ENCODE assay signal across 7 mouse cellular contexts in the genomic region with DNA sequence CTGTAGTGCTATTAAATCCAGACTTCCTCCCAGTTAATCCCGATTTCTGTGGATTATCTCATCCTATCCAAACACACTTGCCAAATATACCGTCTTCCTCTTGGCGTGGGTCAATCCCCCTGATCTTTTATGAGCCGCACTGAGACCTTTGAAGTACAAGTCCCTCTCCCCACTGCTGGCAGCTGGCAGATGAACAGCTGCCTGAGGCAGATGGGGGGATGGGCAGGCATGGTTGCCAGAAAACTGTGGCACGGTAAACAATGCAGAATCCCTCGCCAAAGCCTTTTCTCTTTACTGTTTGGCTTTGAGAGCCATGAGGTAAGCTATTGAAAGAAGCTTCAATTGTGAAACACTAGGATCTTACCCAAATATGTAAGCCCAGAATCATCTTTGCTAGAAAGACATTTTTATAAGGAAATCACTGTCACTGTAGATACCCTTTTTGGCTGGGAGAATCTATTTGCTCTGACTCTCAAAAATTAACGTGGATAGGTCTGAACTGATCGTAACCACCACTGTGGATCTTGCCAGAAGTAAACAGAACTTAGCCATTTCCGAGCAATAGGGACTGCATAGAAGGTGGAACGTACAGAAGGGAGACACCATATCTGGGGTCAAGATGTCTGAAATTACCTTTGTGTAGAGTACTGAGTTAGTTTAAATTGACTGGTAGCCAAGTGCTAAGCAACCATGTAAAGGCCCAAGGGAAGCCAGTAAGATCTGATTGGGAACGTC.
A peak's percentile ranks its signal among the peaks of the same experiment; 100 is the strongest.
DNase-seq lines count a peak whose midpoint lies in the region; ATAC-seq and TF ChIP-seq lines count a peak whose summit lies in the region.

No protein-coding gene starts in this region.

- no peak overlapping the region for H3K4me3 ChIP-seq in lung, postnatal 0 days (ENCODE audit: low read depth, low read length)
- H3K4me3 ChIP-seq in lung, adult 2 months (replicated peaks; ENCODE audit: extremely low read depth, low read depth, low read length): no peak overlapping the region
- no peak overlapping the region for H3K4me3 ChIP-seq in embryonic facial prominence, embryonic 11.5 days (ENCODE audit: low read depth, low read length)
- no peak overlapping the region for H3K4me3 ChIP-seq in liver, postnatal 0 days (ENCODE audit: low read depth, low read length)
- H3K4me3 ChIP-seq in stomach, postnatal 0 days (ENCODE audit: low read depth, low read length): no peak overlapping the region

- no peak for TF ChIP-seq POLR2A in lung, adult 2 months (IDR thresholded peaks at IDR 0.05; ENCODE audit: borderline replicate concordance, extremely low read depth, low read depth, low read length)

- ATAC-seq in lung, postnatal 0 days: no peak; the same call in 1 of the 2 replicates
- ATAC-seq in embryonic facial prominence, embryonic 11.5 days (replicated peaks; ENCODE audit: insufficient number of reproducible peaks, low FRiP score, low TSS enrichment, low read depth): no peak
- peak; percentile 48 for ATAC-seq in liver, postnatal 0 days
- ATAC-seq in stomach, postnatal 0 days (ENCODE audit: low FRiP score, low TSS enrichment): no peak
- ATAC-seq in CD4-positive, CD25-positive, alpha-beta regulatory T cell, adult 4 months: no peak

- no peak for TF ChIP-seq CTCF in lung, postnatal 0 days (IDR thresholded peaks at IDR 0.05)
- TF ChIP-seq CTCF in lung, adult 2 months (IDR thresholded peaks at IDR 0.05; ENCODE audit: insufficient read depth, low read length): no peak
- TF ChIP-seq CTCF in liver, postnatal 0 days (IDR thresholded peaks at IDR 0.05; ENCODE audit: low read depth): no peak
- no peak for TF ChIP-seq CTCF in stomach, postnatal 0 days (IDR thresholded peaks at IDR 0.05; ENCODE audit: low read depth)

- peak; percentile 28 for DNase-seq in lung, postnatal 0 days (ENCODE audit: low spot score)
- DNase-seq in lung, adult 2 months: no peak
- peak; percentile 26 for DNase-seq in embryonic facial prominence, embryonic 11.5 days (ENCODE audit: low spot score)
- peak; percentile 30 for DNase-seq in gastrocnemius, postnatal 25 days
- DNase-seq in liver, postnatal 0 days: peak; percentile 53
- peak; percentile 23 for DNase-seq in stomach, postnatal 0 days (ENCODE audit: low spot score)

- H3K4me2 ChIP-seq in lung, postnatal 0 days (replicated peaks; ENCODE audit: low read depth, low read length): no peak overlapping the region
- no peak overlapping the region for H3K4me2 ChIP-seq in embryonic facial prominence, embryonic 11.5 days (ENCODE audit: low read depth, low read length)
- H3K4me2 ChIP-seq in liver, postnatal 0 days (ENCODE audit: low read depth, low read length): no peak overlapping the region
- H3K4me2 ChIP-seq in stomach, postnatal 0 days (replicated peaks; ENCODE audit: low read depth): no peak overlapping the region

- 40% methylated on average over 11 of the region's 11 CpGs for WGBS in lung, postnatal 0 days
- 41% methylated on average over 11 of the region's 11 CpGs for WGBS in lung, adult 2 months
- WGBS in embryonic facial prominence, embryonic 11.5 days: 48% methylated on average over 11 of the region's 11 CpGs
- 65% methylated on average over 11 of the region's 11 CpGs for WGBS in liver, postnatal 0 days (ENCODE audit: insufficient replicate concordance)
- WGBS in stomach, postnatal 0 days: 44% methylated on average over 11 of the region's 11 CpGs

- no peaks in the 10 kb centered on the region for H3K36me3 ChIP-seq in lung, postnatal 0 days (ENCODE audit: insufficient read depth, low read length)
- no peaks in the 10 kb centered on the region for H3K36me3 ChIP-seq in embryonic facial prominence, embryonic 11.5 days (replicated peaks; ENCODE audit: control insufficient read depth, insufficient read depth, low read depth, low read length)
- no peaks in the 10 kb centered on the region for H3K36me3 ChIP-seq in liver, postnatal 0 days (replicated peaks; ENCODE audit: insufficient read depth, low read length)
- no peaks in the 10 kb centered on the region for H3K36me3 ChIP-seq in stomach, postnatal 0 days (ENCODE audit: control insufficient read depth, insufficient read depth, low read length)

- no peaks in the 10 kb centered on the region for H3K9me3 ChIP-seq in lung, postnatal 0 days (ENCODE audit: low read length)
- H3K9me3 ChIP-seq in embryonic facial prominence, embryonic 11.5 days (replicated peaks; ENCODE audit: control insufficient read depth, low read length): no peaks in the 10 kb centered on the region
- no peaks in the 10 kb centered on the region for H3K9me3 ChIP-seq in liver, postnatal 0 days (ENCODE audit: low read length)
- H3K9me3 ChIP-seq in stomach, postnatal 0 days (ENCODE audit: control insufficient read depth, low read length): no peaks in the 10 kb centered on the region

- H3K27me3 ChIP-seq in lung, postnatal 0 days (replicated peaks; ENCODE audit: insufficient read depth, low read length): no peaks in the 10 kb centered on the region
- no peaks in the 10 kb centered on the region for H3K27me3 ChIP-seq in embryonic facial prominence, embryonic 11.5 days (ENCODE audit: control insufficient read depth, insufficient read depth, low read length)
- H3K27me3 ChIP-seq in liver, postnatal 0 days (ENCODE audit: insufficient read depth, low read length): no peaks in the 10 kb centered on the region
- H3K27me3 ChIP-seq in stomach, postnatal 0 days (ENCODE audit: control insufficient read depth, insufficient read depth, low read length): no peaks in the 10 kb centered on the region

- H3K4me1 ChIP-seq in lung, postnatal 0 days (ENCODE audit: insufficient read depth, low read depth, low read length): no peaks in the 10 kb centered on the region; the same call in 1 of the 2 replicates
- H3K4me1 ChIP-seq in lung, adult 2 months (ENCODE audit: control insufficient read depth, insufficient read depth, low read length): peaks cover 9% of the 10 kb centered on the region
- no peaks in the 10 kb centered on the region for H3K4me1 ChIP-seq in embryonic facial prominence, embryonic 11.5 days (ENCODE audit: control insufficient read depth, insufficient read depth, low read length)
- H3K4me1 ChIP-seq in liver, postnatal 0 days (ENCODE audit: insufficient read depth): no peaks in the 10 kb centered on the region
- H3K4me1 ChIP-seq in stomach, postnatal 0 days (replicated peaks; ENCODE audit: control insufficient read depth, insufficient read depth): no peaks in the 10 kb centered on the region

- H3K9ac ChIP-seq in lung, postnatal 0 days (replicated peaks; ENCODE audit: low read depth): no peak overlapping the region
- no peak overlapping the region for H3K9ac ChIP-seq in embryonic facial prominence, embryonic 11.5 days (replicated peaks; ENCODE audit: low read length)
- H3K9ac ChIP-seq in liver, postnatal 0 days (replicated peaks): no peak overlapping the region
- H3K9ac ChIP-seq in stomach, postnatal 0 days (ENCODE audit: low read length): no peak overlapping the region

- H3K27ac ChIP-seq in lung, postnatal 0 days (ENCODE audit: low read length): no peak overlapping the region
- H3K27ac ChIP-seq in embryonic facial prominence, embryonic 11.5 days (replicated peaks; ENCODE audit: low read depth, low read length): no peak overlapping the region
- H3K27ac ChIP-seq in liver, postnatal 0 days (ENCODE audit: low read depth): no peak overlapping the region
- H3K27ac ChIP-seq in stomach, postnatal 0 days (replicated peaks): no peak overlapping the region

- TF ChIP-seq EP300 in lung, postnatal 0 days (IDR thresholded peaks at IDR 0.05): 0 out of 2 replicates have a peak, but pooled peaks have one; percentile 27
- no peak for TF ChIP-seq EP300 in liver, postnatal 0 days (IDR thresholded peaks at IDR 0.05; ENCODE audit: low read depth)
- no peak for TF ChIP-seq EP300 in stomach, postnatal 0 days (optimal IDR thresholded peaks at IDR 0.05)
